Mouse (Mus musculus) heart, embryonic 11.5 days (tissue): ENCODE results near the gene Ankrd9. TPM values are rescaled to one million over a fixed set of nuclear protein-coding genes. Genes with fewer than 3 reads are reported as not detected.

Experiments
- ATAC-seq: fragments of 200-750 bp; cut with Nextera tagmentation; replicated peaks from 2 replicates; pipeline ENCODE4 v1.8.0; 2017; ENCODE audit warnings: moderate library complexity; ENCODE audit not compliant: insufficient number of reproducible peaks, low FRiP score, low TSS enrichment
- H3K27ac ChIP-seq: fragments of 300-500 bp; sonication (generic); 2 replicates; pipeline ENCODE4 v1.5.1; 2014; ENCODE audit warnings: mild to moderate bottlenecking, low read depth, low read length
- H3K27me3 ChIP-seq: fragments of 300-500 bp; sonication (generic); 2 replicates; pipeline ENCODE4 v1.6.1; 2014; ENCODE audit warnings: mild to moderate bottlenecking, low read length, mixed read lengths; ENCODE audit not compliant: control insufficient read depth, insufficient read depth
- H3K36me3 ChIP-seq: fragments of 300-500 bp; sonication (generic); 2 replicates; pipeline ENCODE4 v1.6.1; 2014; ENCODE audit warnings: mild to moderate bottlenecking, low read length, moderate library complexity, mixed read lengths; ENCODE audit not compliant: control insufficient read depth, insufficient read depth
- H3K4me1 ChIP-seq: fragments of 300-500 bp; sonication (generic); 2 replicates; pipeline ENCODE4 v1.6.1; 2014; ENCODE audit warnings: low read length; ENCODE audit not compliant: control insufficient read depth, insufficient read depth
- H3K4me2 ChIP-seq: fragments of 300-500 bp; sonication (generic); 2 replicates; pipeline ENCODE4 v1.6.1; 2014; ENCODE audit warnings: mild to moderate bottlenecking, moderate library complexity
- H3K4me3 ChIP-seq: fragments of 300-500 bp; sonication (generic); 2 replicates; pipeline ENCODE4 v1.5.1; 2014; ENCODE audit warnings: low read depth, low read length
- H3K9ac ChIP-seq: fragments of 300-500 bp; sonication (generic); 2 replicates; pipeline ENCODE4 v1.6.1; 2014; ENCODE audit warnings: mild to moderate bottlenecking, low read depth, low read length, moderate library complexity
- H3K9me3 ChIP-seq: fragments of 300-500 bp; sonication (generic); replicated peaks from 2 replicates; pipeline ENCODE4 v1.6.1; 2016; ENCODE audit warnings: low read length; ENCODE audit not compliant: control insufficient read depth
- WGBS: fragments of 180-500 bp; shearing (Covaris S2); extraction: QIAGEN DNeasy Blood & Tissue Kit; methylation state at CpG from one replicate; pipeline ENCODE4 v1.1.7; 2014; ENCODE audit not compliant: insufficient replicate concordance; 5-methylcytosine and 5-hydroxymethylcytosine counted together
- polyA plus RNA-seq: library from polyadenylated mRNA; unstranded; fragments of >200 nt; fragmentation: Nextera tagmentation; extraction: Ambion mirVana; gene quantifications from 2 replicates; pipeline ENCODE4 v1.2.1, GENCODE M21; 2014

Ankrd9 gene
- polyA plus RNA-seq, 1 experiment from 2014 or later = 14.5 TPM

GRCm38 (mm10) chr12:110966079-110966478 lies 12.8 kb downstream of the Ankrd9 start:
- H3K9me3 ChIP-seq = no peaks in the 10 kb centered on the region
- H3K4me3 ChIP-seq = no peak overlapping the region
- H3K36me3 ChIP-seq = peaks cover 5% of the 10 kb centered on the region; the same call in 1 of the 2 replicates
- WGBS = 63% methylated on average over 4 of the region's 4 CpGs
- H3K4me1 ChIP-seq = no peaks in the 10 kb centered on the region
- no peak overlapping the region for H3K9ac ChIP-seq
- no peak overlapping the region for H3K27ac ChIP-seq
- ATAC-seq = peak; percentile 66; the same call in 1 of the 2 replicates
- no peaks in the 10 kb centered on the region for H3K27me3 ChIP-seq
- H3K4me2 ChIP-seq = no peak overlapping the region

- no peak overlapping the region for H3K9ac ChIP-seq
- H3K27me3 ChIP-seq = no peaks in the 10 kb centered on the region
- peaks cover 5% of the 10 kb centered on the region; the same call in 1 of the 2 replicates for H3K36me3 ChIP-seq
- no peak overlapping the region for H3K4me3 ChIP-seq
- H3K27ac ChIP-seq = no peak overlapping the region
- WGBS = 62% methylated on average over 3 of the region's 3 CpGs
- ATAC-seq = no peak
- no peaks in the 10 kb centered on the region for H3K9me3 ChIP-seq
- H3K4me2 ChIP-seq = no peak overlapping the region
- no peaks in the 10 kb centered on the region for H3K4me1 ChIP-seq
Observed at GRCm38 (mm10) chr12:110965500-110965899, 13.3 kb downstream of the Ankrd9 start.

GRCm38 (mm10) chr12:110961973-110962372 lies 16.9 kb downstream of the Ankrd9 start:
- Histone ChIP-seq H3K9ac (no peak overlapping the region), H3K27me3 (no peaks in the 10 kb centered on the region), H3K9me3 (no peaks in the 10 kb centered on the region), H3K36me3 (no peaks in the 10 kb centered on the region; the same call in 1 of the 2 replicates), H3K4me3 (no peak overlapping the region), H3K4me2 (no peak overlapping the region), H3K4me1 (no peaks in the 10 kb centered on the region), H3K27ac (no peak overlapping the region)
- ATAC-seq = no peak
- WGBS = 66% methylated on average over 2 of the region's 2 CpGs

GRCm38 (mm10) chr12:110954351-110954991 lies 24.4 kb downstream of the Ankrd9 start:
- no peaks in the 10 kb centered on the region for H3K27me3 ChIP-seq
- no peaks in the 10 kb centered on the region for H3K9me3 ChIP-seq
- WGBS = 69% methylated on average over 4 of the region's 4 CpGs
- ATAC-seq = no peak
- no peak overlapping the region for H3K27ac ChIP-seq
- H3K4me2 ChIP-seq = no peak overlapping the region
- H3K4me3 ChIP-seq = no peak overlapping the region
- H3K9ac ChIP-seq = no peak overlapping the region
- H3K36me3 ChIP-seq = no peaks in the 10 kb centered on the region
- no peaks in the 10 kb centered on the region for H3K4me1 ChIP-seq

GRCm38 (mm10) chr12:110953900-110954299 lies 24.9 kb downstream of the Ankrd9 start:
- H3K9me3 ChIP-seq = no peaks in the 10 kb centered on the region
- H3K27me3 ChIP-seq = no peaks in the 10 kb centered on the region
- H3K36me3 ChIP-seq = peaks cover under 1% of the 10 kb centered on the region; the same call in 1 of the 2 replicates
- 84% methylated on average over 2 of the region's 2 CpGs for WGBS
- H3K4me2 ChIP-seq = no peak overlapping the region
- no peak overlapping the region for H3K9ac ChIP-seq
- no peak overlapping the region for H3K27ac ChIP-seq
- H3K4me3 ChIP-seq = no peak overlapping the region
- no peaks in the 10 kb centered on the region for H3K4me1 ChIP-seq
- no peak for ATAC-seq

GRCm38 (mm10) chr12:110953443-110953842 lies 25.4 kb downstream of the Ankrd9 start:
- H3K4me1 ChIP-seq = no peaks in the 10 kb centered on the region
- H3K27ac ChIP-seq = no peak overlapping the region
- H3K4me3 ChIP-seq = no peak overlapping the region
- no peaks in the 10 kb centered on the region for H3K27me3 ChIP-seq
- H3K36me3 ChIP-seq = peaks cover 3% of the 10 kb centered on the region; the same call in 1 of the 2 replicates
- ATAC-seq = no peak
- H3K9me3 ChIP-seq = no peaks in the 10 kb centered on the region
- H3K9ac ChIP-seq = no peak overlapping the region
- 85% methylated on average over 3 of the region's 3 CpGs for WGBS
- H3K4me2 ChIP-seq = no peak overlapping the region

- H3K4me3 ChIP-seq = no peak overlapping the region
- WGBS = 81% methylated on average over 6 of the region's 6 CpGs
- H3K4me1 ChIP-seq = no peaks in the 10 kb centered on the region
Observed at GRCm38 (mm10) chr12:110952628-110953385, 26.0 kb downstream of the Ankrd9 start.

DNA sequence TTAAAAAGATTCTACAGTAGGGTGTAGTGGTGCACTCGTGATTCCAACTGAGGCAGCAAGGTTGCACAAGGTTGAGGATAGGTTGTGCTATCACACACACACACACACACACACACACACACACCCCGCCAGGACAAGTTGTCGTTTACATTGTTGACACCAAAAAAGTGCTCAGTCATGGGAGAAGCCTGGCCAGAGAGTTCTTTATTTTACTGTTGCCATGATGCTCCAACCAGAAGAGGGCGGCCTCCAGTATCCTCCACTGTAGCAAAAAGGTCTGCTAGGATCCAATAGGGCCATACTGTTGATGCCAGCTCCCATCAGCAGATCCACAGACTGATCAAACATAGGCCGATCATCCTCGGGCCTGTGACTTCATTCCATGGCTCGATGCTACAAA lies 27.6 kb downstream of the Ankrd9 start:
- Histone ChIP-seq H3K9ac (no peak overlapping the region), H3K4me3 (no peak overlapping the region), H3K27ac (no peak overlapping the region), H3K9me3 (no peaks in the 10 kb centered on the region), H3K36me3 (peaks cover 3% of the 10 kb centered on the region; the same call in 1 of the 2 replicates), H3K4me1 (no peaks in the 10 kb centered on the region), H3K4me2 (no peak overlapping the region), H3K27me3 (no peaks in the 10 kb centered on the region)
- WGBS = 72% methylated on average over 7 of the region's 7 CpGs
- ATAC-seq = peak; percentile 67; the same call in 1 of the 2 replicates

More at GRCm38 (mm10) chr12:110952628-110953385, 26.0 kb downstream of the Ankrd9 start:
- Histone ChIP-seq H3K4me2 (no peak overlapping the region), H3K9me3 (no peaks in the 10 kb centered on the region), H3K36me3 (peaks cover 3% of the 10 kb centered on the region; the same call in 1 of the 2 replicates), H3K9ac (no peak overlapping the region), H3K27ac (no peak overlapping the region), H3K27me3 (no peaks in the 10 kb centered on the region)
- no peak for ATAC-seq
